Mouse (Mus musculus) heart, embryonic 11.5 days (tissue): ENCODE measurements around the gene Cst7. TPM values are rescaled to one million over a fixed set of nuclear protein-coding genes. Genes with fewer than 3 reads are reported as not detected.

Source experiments
- ATAC-seq: fragments of 200-750 bp; cut with Nextera tagmentation; replicated peaks from 2 replicates; pipeline ENCODE4 v1.8.0; 2017; ENCODE audit warnings: moderate library complexity; ENCODE audit not compliant: insufficient number of reproducible peaks, low FRiP score, low TSS enrichment
- H3K27ac ChIP-seq: fragments of 300-500 bp; sonication (generic); 2 replicates; pipeline ENCODE4 v1.5.1; 2014; ENCODE audit warnings: mild to moderate bottlenecking, low read depth, low read length
- H3K27me3 ChIP-seq: fragments of 300-500 bp; sonication (generic); 2 replicates; pipeline ENCODE4 v1.6.1; 2014; ENCODE audit warnings: mild to moderate bottlenecking, low read length, mixed read lengths; ENCODE audit not compliant: control insufficient read depth, insufficient read depth
- H3K36me3 ChIP-seq: fragments of 300-500 bp; sonication (generic); 2 replicates; pipeline ENCODE4 v1.6.1; 2014; ENCODE audit warnings: mild to moderate bottlenecking, low read length, moderate library complexity, mixed read lengths; ENCODE audit not compliant: control insufficient read depth, insufficient read depth
- H3K4me1 ChIP-seq: fragments of 300-500 bp; sonication (generic); 2 replicates; pipeline ENCODE4 v1.6.1; 2014; ENCODE audit warnings: low read length; ENCODE audit not compliant: control insufficient read depth, insufficient read depth
- H3K4me2 ChIP-seq: fragments of 300-500 bp; sonication (generic); 2 replicates; pipeline ENCODE4 v1.6.1; 2014; ENCODE audit warnings: mild to moderate bottlenecking, moderate library complexity
- H3K4me3 ChIP-seq: fragments of 300-500 bp; sonication (generic); 2 replicates; pipeline ENCODE4 v1.5.1; 2014; ENCODE audit warnings: low read depth, low read length
- H3K9ac ChIP-seq: fragments of 300-500 bp; sonication (generic); 2 replicates; pipeline ENCODE4 v1.6.1; 2014; ENCODE audit warnings: mild to moderate bottlenecking, low read depth, low read length, moderate library complexity
- H3K9me3 ChIP-seq: fragments of 300-500 bp; sonication (generic); replicated peaks from 2 replicates; pipeline ENCODE4 v1.6.1; 2016; ENCODE audit warnings: low read length; ENCODE audit not compliant: control insufficient read depth
- WGBS: fragments of 180-500 bp; shearing (Covaris S2); extraction: QIAGEN DNeasy Blood & Tissue Kit; methylation state at CpG from one replicate; pipeline ENCODE4 v1.1.7; 2014; ENCODE audit not compliant: insufficient replicate concordance; 5-methylcytosine and 5-hydroxymethylcytosine counted together
- polyA plus RNA-seq: library from polyadenylated mRNA; unstranded; fragments of >200 nt; fragmentation: Nextera tagmentation; extraction: Ambion mirVana; gene quantifications from 2 replicates; pipeline ENCODE4 v1.2.1, GENCODE M21; 2014

Gene Cst7
- polyA plus RNA-seq, 1 experiment from 2014 or later: 0.59 TPM

GRCm38 (mm10) chr2:150608872-150609560, 38.8 kb downstream of the Cst7 start:
- Histone ChIP-seq H3K9ac (peak overlapping the region; percentile 87), H3K27ac (peak overlapping the region; percentile 16; the same call in 1 of the 2 replicates), H3K36me3 (no peaks in the 10 kb centered on the region), H3K9me3 (no peaks in the 10 kb centered on the region), H3K4me3 (peak overlapping the region; percentile 95), H3K4me1 (peaks cover 5% of the 10 kb centered on the region; the same call in 1 of the 2 replicates), H3K27me3 (no peaks in the 10 kb centered on the region), H3K4me2 (peak overlapping the region; percentile 69)
- 2% methylated on average over 10 of the region's 10 CpGs for WGBS
- ATAC-seq: peak; percentile 35; the same call in 1 of the 2 replicates

- Histone ChIP-seq H3K4me3 (no peak overlapping the region), H3K4me1 (peaks cover 5% of the 10 kb centered on the region; the same call in 1 of the 2 replicates), H3K4me2 (no peak overlapping the region), H3K9ac (no peak overlapping the region), H3K27ac (no peak overlapping the region), H3K36me3 (no peaks in the 10 kb centered on the region), H3K27me3 (no peaks in the 10 kb centered on the region), H3K9me3 (no peaks in the 10 kb centered on the region)
- ATAC-seq: no peak
- 64% methylated on average over 3 of the region's 3 CpGs for WGBS
Measured at GRCm38 (mm10) chr2:150610097-150610496, 39.9 kb downstream of the Cst7 start.

- no peak overlapping the region for H3K4me2 ChIP-seq
- H3K4me1 ChIP-seq: no peaks in the 10 kb centered on the region
- no peaks in the 10 kb centered on the region for H3K36me3 ChIP-seq
- no peaks in the 10 kb centered on the region for H3K9me3 ChIP-seq
- 59% methylated on average over 3 of the region's 3 CpGs for WGBS
- H3K27me3 ChIP-seq: no peaks in the 10 kb centered on the region
- no peak for ATAC-seq
- no peak overlapping the region for H3K9ac ChIP-seq
- H3K27ac ChIP-seq: no peak overlapping the region
- no peak overlapping the region for H3K4me3 ChIP-seq
Measured at GRCm38 (mm10) chr2:150621698-150622097, 51.5 kb downstream of the Cst7 start.

GRCm38 (mm10) chr2:150623957-150624356, 53.7 kb downstream of the Cst7 start:
- H3K4me3 ChIP-seq: no peak overlapping the region
- ATAC-seq: no peak
- H3K36me3 ChIP-seq: no peaks in the 10 kb centered on the region
- 88% methylated on average over 3 of the region's 3 CpGs for WGBS
- H3K4me2 ChIP-seq: no peak overlapping the region
- no peak overlapping the region for H3K9ac ChIP-seq
- no peaks in the 10 kb centered on the region for H3K4me1 ChIP-seq
- no peaks in the 10 kb centered on the region for H3K9me3 ChIP-seq
- H3K27me3 ChIP-seq: no peaks in the 10 kb centered on the region
- H3K27ac ChIP-seq: no peak overlapping the region

GRCm38 (mm10) chr2:150624926-150625325, 54.7 kb downstream of the Cst7 start:
- H3K4me3 ChIP-seq: no peak overlapping the region
- 85% methylated on average over 8 of the region's 8 CpGs for WGBS
- H3K9me3 ChIP-seq: no peaks in the 10 kb centered on the region
- ATAC-seq: no peak
- no peak overlapping the region for H3K4me2 ChIP-seq
- H3K36me3 ChIP-seq: no peaks in the 10 kb centered on the region
- no peak overlapping the region for H3K27ac ChIP-seq
- H3K4me1 ChIP-seq: no peaks in the 10 kb centered on the region
- H3K9ac ChIP-seq: no peak overlapping the region
- H3K27me3 ChIP-seq: no peaks in the 10 kb centered on the region

GRCm38 (mm10) chr2:150627140-150627539, 56.9 kb downstream of the Cst7 start:
- 67% methylated on average over 6 of the region's 6 CpGs for WGBS

More at GRCm38 (mm10) chr2:150627140-150627539, 56.9 kb downstream of the Cst7 start:
- no peaks in the 10 kb centered on the region for H3K4me1 ChIP-seq
- no peak for ATAC-seq
- no peak overlapping the region for H3K9ac ChIP-seq
- no peaks in the 10 kb centered on the region for H3K36me3 ChIP-seq
- no peak overlapping the region for H3K27ac ChIP-seq
- H3K9me3 ChIP-seq: no peaks in the 10 kb centered on the region
- H3K4me3 ChIP-seq: no peak overlapping the region
- H3K27me3 ChIP-seq: no peaks in the 10 kb centered on the region
- H3K4me2 ChIP-seq: no peak overlapping the region

Other genes with a start within 250 kb of the Cst7 start
- 2.3 and 2.8 TPM in 2 replicates for gene Gm10130, start 246.7 kb upstream of the Cst7 start, polyA plus RNA-seq
- gene 3300002I08Rik, start 207.7 kb upstream of the Cst7 start, polyA plus RNA-seq: 5.0 and 6.1 TPM in 2 replicates
- 4.1 and 4.4 TPM in 2 replicates for gene Zfp442, start 118.9 kb upstream of the Cst7 start, polyA plus RNA-seq
- 0.06 and 0.31 TPM in 2 replicates for gene Zfp345, start 85.3 kb upstream of the Cst7 start, polyA plus RNA-seq
- gene Apmap, start 38.2 kb downstream of the Cst7 start, polyA plus RNA-seq: 31.1 and 35.2 TPM in 2 replicates
- 14.8 and 16.8 TPM in 2 replicates for gene Acss1, start 98.1 kb downstream of the Cst7 start, polyA plus RNA-seq
- not detected in 2 replicates for gene Vsx1, start 118.9 kb downstream of the Cst7 start, polyA plus RNA-seq
- gene Entpd6, start 178.6 kb downstream of the Cst7 start, polyA plus RNA-seq: 18.9 and 20.2 TPM in 2 replicates
- 84.4 and 120 TPM in 2 replicates for gene Pygb, start 216.3 kb downstream of the Cst7 start, polyA plus RNA-seq